Mouse (Mus musculus) testis, postnatal 10 days (tissue): ENCODE results near the gene Ugt1a2.
A peak's percentile ranks its signal among the peaks of the same experiment; 100 is the strongest.
"Not testable (repeated sequence)": the region's sequence is repeated elsewhere in the genome, so short reads cannot be mapped to it uniquely, and the experiment has no call there.

ENCODE experiments used
- DNase-seq: peaks from one replicate; pipeline ENCODE4 v3.0.0; 2021; ENCODE audit warnings: low spot score

Ugt1a2 gene

GRCm38 (mm10) chr1:88200456-88200855 lies at the start of gene Ugt1a2:
Gene Ugt1a2, plus strand, starts transcription at chr1:88200601.
- DNase-seq, result no peak

GRCm38 (mm10) chr1:88158430-88158829 lies 42.0 kb upstream of the Ugt1a2 start:
- no peak for DNase-seq

GRCm38 (mm10) chr1:88165711-88166110 lies 34.7 kb upstream of the Ugt1a2 start, which contains the start of gene Ugt1a5:
Gene Ugt1a5, plus strand, starts transcription at chr1:88166012.
- DNase-seq, result no peak

GRCm38 (mm10) chr1:88172190-88172589 lies 28.2 kb upstream of the Ugt1a2 start:
- not testable (repeated sequence) for DNase-seq

GRCm38 (mm10) chr1:88179657-88180056 lies 20.7 kb upstream of the Ugt1a2 start:
- DNase-seq, result no peak

- no peak for DNase-seq
Measured at GRCm38 (mm10) chr1:88186325-88186935, 14.0 kb upstream of the Ugt1a2 start.

- DNase-seq, result no peak
Measured at GRCm38 (mm10) chr1:88192136-88192535, 8.3 kb upstream of the Ugt1a2 start.

- no peak for DNase-seq
Measured at GRCm38 (mm10) chr1:88195687-88196086, 4.7 kb upstream of the Ugt1a2 start.

GRCm38 (mm10) chr1:88197443-88197842 lies 3.0 kb upstream of the Ugt1a2 start:
- no peak for DNase-seq

GRCm38 (mm10) chr1:88199996-88200395 lies 405 bp upstream of the Ugt1a2 start:
- no peak for DNase-seq

GRCm38 (mm10) chr1:88205294-88205922 lies 5.0 kb downstream of the Ugt1a2 start, which contains the start of gene Dnajb3:
Gene Dnajb3, minus strand, starts transcription at chr1:88205782.
- DNase-seq, result peak; percentile 77

- DNase-seq, result no peak
Measured at GRCm38 (mm10) chr1:88206843-88207479, 6.6 kb downstream of the Ugt1a2 start.

GRCm38 (mm10) chr1:88211812-88212211 lies 11.4 kb downstream of the Ugt1a2 start, which contains the start of gene Ugt1a1:
Gene Ugt1a1, plus strand, starts transcription at chr1:88211959.
- DNase-seq, result peak; percentile 49

GRCm38 (mm10) chr1:88212341-88213045 lies 12.1 kb downstream of the Ugt1a2 start:
- peak; percentile 65 for DNase-seq

- DNase-seq, result no peak
Measured at GRCm38 (mm10) chr1:88213061-88213460, 12.7 kb downstream of the Ugt1a2 start.

- peak; percentile 54 for DNase-seq
Measured at GRCm38 (mm10) chr1:88213766-88214461, 13.5 kb downstream of the Ugt1a2 start.

GRCm38 (mm10) chr1:88214462-88214952 lies 14.1 kb downstream of the Ugt1a2 start:
- no peak for DNase-seq

GRCm38 (mm10) chr1:88215466-88216380 lies 15.3 kb downstream of the Ugt1a2 start:
- no peak for DNase-seq

GRCm38 (mm10) chr1:88216551-88216950 lies 16.1 kb downstream of the Ugt1a2 start:
- peak; percentile 45 for DNase-seq

GRCm38 (mm10) chr1:88217144-88217543 lies 16.7 kb downstream of the Ugt1a2 start:
- peak; percentile 63 for DNase-seq

- no peak for DNase-seq
Measured at GRCm38 (mm10) chr1:88217576-88217975, 17.2 kb downstream of the Ugt1a2 start.
